Mouse (Mus musculus) limb, embryonic 10.5 days (tissue): ENCODE results near the gene Pex16. TPM values are rescaled to one million over a fixed set of nuclear protein-coding genes. Genes with fewer than 3 reads are reported as not detected.

Source experiments
- DNase-seq: peaks from one replicate; pipeline ENCODE4 v3.0.0-alpha.2; 2017; ENCODE audit warnings: low spot score
- H3K27ac ChIP-seq: fragments of 300-500 bp; sonication (generic); 2 replicates; pipeline ENCODE4 v1.5.1; 2016; ENCODE audit warnings: mild to moderate bottlenecking
- H3K27me3 ChIP-seq: fragments of 300-500 bp; sonication (generic); 2 replicates; pipeline ENCODE4 v1.6.1; 2016; ENCODE audit warnings: low read depth, mild to moderate bottlenecking; ENCODE audit not compliant: poor library complexity, severe bottlenecking
- H3K36me3 ChIP-seq: fragments of 300-500 bp; sonication (generic); 2 replicates; pipeline ENCODE4 v1.6.1; 2016; ENCODE audit warnings: mild to moderate bottlenecking, moderate library complexity
- H3K4me1 ChIP-seq: fragments of 300-500 bp; sonication (generic); 2 replicates; pipeline ENCODE4 v1.6.1; 2016
- H3K4me3 ChIP-seq: fragments of 300-500 bp; sonication (generic); 2 replicates; pipeline ENCODE4 v1.5.1; 2016; ENCODE audit warnings: mild to moderate bottlenecking, moderate library complexity
- H3K9me3 ChIP-seq: fragments of 300-500 bp; sonication (generic); replicated peaks from 2 replicates; pipeline ENCODE4 v1.6.1; 2016; ENCODE audit warnings: mild to moderate bottlenecking
- WGBS: fragments of 180-500 bp; shearing (Covaris S2); methylation state at CpG from one replicate; pipeline ENCODE4 v1.1.7; 2016; 5-methylcytosine and 5-hydroxymethylcytosine counted together
- microRNA-seq: library from miRNA; unstranded; fragments of <30 nt; microRNA quantifications from one replicate; pipeline ENCODE4, GENCODE M21; 2017
- polyA plus RNA-seq: library from polyadenylated mRNA; unstranded; fragments of >200 nt; fragmentation: Nextera tagmentation; extraction: Ambion mirVana; gene quantifications from 2 replicates; pipeline ENCODE4 v1.2.1, GENCODE M21; 2016

Pex16 gene
- polyA plus RNA-seq, 1 experiment from 2014 or later, result 20.6 TPM

DNA sequence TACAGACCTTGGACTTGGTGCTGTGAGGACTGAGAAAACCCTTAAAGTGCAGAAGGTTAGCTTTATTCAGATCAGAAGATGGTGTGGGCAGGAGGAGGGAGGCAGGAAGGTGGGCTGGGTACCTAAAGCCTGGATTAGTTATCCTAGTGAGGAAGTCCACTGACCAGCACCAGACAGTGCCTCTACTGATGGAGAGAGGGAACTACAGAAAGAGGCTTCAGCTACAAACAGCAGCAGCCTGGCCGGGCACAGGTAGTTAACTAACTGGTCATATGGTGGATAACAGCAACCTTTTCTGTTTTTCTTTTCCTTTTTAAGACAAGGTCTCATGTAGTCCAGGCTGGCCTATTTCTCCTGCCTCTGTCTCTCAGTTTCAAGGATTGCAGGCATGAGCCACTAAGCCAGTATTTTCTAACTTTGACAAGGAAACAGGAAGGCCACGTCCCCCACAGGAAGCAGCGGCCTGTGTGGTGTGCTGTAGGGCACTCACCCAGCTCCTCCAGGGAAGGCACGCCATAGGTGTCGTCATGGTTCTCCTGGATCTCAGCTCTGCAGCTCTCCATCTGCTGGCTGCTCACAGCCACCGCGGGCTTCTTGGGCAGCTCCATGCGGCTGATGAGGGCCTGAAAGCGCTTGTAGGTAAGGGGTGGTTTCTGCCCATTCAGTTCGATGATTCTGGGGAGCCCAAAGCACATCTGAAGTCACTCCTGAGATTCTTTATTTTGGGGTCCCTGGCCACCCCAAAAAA lies 48.1 kb downstream of the Pex16 start:
- WGBS, result 76% methylated on average over 10 of the region's 10 CpGs
- no peaks in the 10 kb centered on the region for H3K27me3 ChIP-seq
- H3K4me1 ChIP-seq, result no peaks in the 10 kb centered on the region; the same call in 1 of the 2 replicates
- H3K27ac ChIP-seq, result no peak overlapping the region
- H3K36me3 ChIP-seq, result peaks cover 92% of the 10 kb centered on the region
- no peak overlapping the region for H3K4me3 ChIP-seq
- DNase-seq, result no peak
- no peaks in the 10 kb centered on the region for H3K9me3 ChIP-seq

DNA sequence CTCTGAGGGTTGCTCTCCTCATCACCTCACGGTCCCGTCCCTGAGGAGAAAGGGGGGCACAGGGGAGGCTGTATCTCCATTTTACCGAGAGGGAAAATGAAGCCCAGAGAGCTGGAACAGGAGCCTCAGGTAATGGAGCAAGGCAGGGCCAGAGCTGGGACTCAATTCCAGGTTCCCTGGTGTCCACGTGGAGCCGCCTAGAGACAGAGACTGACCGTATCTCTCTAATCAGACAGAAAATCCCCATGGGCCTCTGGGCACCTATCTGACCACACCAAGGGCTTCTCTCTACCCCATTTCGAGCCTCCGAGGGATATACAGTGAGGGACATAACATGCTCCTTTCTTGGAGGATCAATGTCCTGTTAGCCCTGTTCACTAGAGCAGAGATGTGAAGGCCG lies 48.7 kb downstream of the Pex16 start:
- 96% methylated on average over 9 of the region's 9 CpGs for WGBS
- Histone ChIP-seq H3K4me1 (peaks cover 6% of the 10 kb centered on the region; the same call in 1 of the 2 replicates), H3K36me3 (peaks cover 86% of the 10 kb centered on the region), H3K27me3 (no peaks in the 10 kb centered on the region), H3K9me3 (no peaks in the 10 kb centered on the region), H3K4me3 (no peak overlapping the region), H3K27ac (no peak overlapping the region)
- DNase-seq, result no peak

DNA sequence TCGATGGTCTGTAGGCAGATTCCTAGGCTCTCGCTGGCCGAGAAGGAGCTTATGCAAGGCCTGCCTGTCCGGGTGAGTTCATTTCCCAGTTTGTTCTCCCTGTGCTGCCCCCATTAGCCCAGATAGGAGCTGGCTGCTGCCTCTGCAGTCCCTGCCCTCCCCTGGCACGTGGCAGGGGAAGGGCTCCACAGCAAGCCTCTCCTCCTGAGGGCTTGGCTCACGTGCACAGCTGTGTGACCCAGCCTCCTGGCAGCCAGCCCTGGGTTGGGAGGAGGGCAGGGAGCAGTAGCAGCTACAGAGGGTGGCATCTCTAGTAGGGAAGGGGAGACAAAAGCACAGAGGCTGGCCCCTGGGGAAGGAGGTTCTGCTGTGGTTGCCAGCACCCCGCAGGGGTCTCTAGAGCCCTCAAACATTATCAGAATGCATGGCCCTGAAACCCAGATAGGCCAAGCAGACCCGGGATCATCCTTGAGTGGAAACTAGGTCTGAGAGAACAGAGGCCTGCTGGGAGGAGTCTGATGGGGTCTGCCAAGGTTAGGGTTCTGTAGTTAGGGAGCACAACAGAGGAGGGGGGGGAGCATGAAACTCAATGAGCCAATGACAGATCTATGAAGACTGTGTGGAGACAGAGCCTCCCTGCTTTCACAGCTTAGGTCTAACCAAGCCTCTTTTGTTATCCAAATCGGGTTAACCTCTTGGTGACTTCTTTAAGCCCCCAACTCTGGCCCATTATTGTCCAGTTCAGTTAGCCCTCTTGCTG lies 49.4 kb downstream of the Pex16 start:
- Histone ChIP-seq H3K4me3 (no peak overlapping the region), H3K9me3 (no peaks in the 10 kb centered on the region), H3K36me3 (peaks cover 79% of the 10 kb centered on the region), H3K27me3 (no peaks in the 10 kb centered on the region), H3K4me1 (peaks cover 7% of the 10 kb centered on the region; the same call in 1 of the 2 replicates), H3K27ac (no peak overlapping the region)
- no peak for DNase-seq
- 89% methylated on average over 9 of the region's 9 CpGs for WGBS

DNA sequence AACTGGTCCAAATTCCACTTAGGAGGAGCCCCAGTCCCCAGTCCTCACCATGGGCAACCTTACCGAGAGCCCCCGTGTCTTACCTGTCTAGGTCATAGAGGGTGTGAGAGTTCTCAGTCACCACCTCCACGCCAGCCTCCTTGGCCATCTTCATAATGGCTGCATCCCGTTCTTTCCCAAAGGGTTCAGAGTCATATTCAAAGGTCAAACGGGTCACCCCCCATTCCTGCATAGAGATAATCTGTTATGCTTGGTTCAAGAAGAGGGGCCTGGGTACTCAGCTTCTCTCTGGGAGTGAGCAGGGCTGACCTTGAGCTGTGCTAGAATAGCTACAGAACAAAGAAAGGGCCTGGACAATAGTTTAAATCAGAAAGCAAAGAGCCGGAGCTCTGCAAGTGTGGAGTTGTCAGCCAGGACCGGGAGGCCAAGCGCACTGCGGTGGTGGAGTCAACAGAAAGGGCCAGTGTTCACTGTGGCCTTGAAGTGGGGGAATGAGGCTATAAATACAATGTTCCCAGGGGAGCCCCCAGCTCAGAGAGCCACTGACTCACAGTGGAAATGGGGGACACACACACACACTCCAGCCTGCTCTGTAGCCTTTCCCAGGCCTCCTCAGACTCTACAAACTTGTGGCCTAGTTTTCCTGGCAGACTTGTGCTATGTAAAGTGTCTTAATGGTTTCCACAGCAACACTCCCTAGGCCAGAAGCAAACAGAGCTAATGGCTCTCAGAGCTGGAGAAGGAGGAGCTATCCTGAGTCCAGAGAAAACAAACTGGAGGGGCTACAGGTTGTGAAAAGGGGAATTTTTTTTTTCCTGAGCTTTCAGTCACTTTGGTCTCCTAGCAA lies 50.2 kb downstream of the Pex16 start:
- no peak for DNase-seq
- Histone ChIP-seq H3K9me3 (no peaks in the 10 kb centered on the region), H3K27me3 (no peaks in the 10 kb centered on the region), H3K27ac (no peak overlapping the region), H3K36me3 (peaks cover 71% of the 10 kb centered on the region), H3K4me3 (no peak overlapping the region), H3K4me1 (peaks cover 7% of the 10 kb centered on the region; the same call in 1 of the 2 replicates)
- 92% methylated on average over 9 of the region's 9 CpGs for WGBS

DNA sequence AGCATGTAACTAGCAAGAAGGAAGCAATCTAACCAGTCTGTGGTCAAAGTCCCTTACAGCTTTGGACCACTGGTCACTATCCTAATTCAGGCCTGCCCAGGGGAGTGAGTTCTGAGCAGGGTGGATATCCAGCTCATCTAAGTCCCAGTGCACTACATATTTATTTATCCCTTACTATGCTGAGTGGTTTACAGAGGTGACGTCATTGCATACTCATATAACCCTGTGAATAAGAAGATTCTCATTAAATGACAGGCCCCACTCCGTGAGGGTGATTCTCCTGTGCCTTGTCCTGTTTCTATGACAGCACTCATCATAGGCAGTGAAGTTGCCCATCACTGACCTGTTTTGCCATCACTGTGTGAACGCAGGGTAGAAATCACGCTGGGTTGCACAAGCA lies 50.9 kb downstream of the Pex16 start:
- Histone ChIP-seq H3K4me3 (no peak overlapping the region), H3K36me3 (peaks cover 64% of the 10 kb centered on the region), H3K27ac (no peak overlapping the region), H3K27me3 (no peaks in the 10 kb centered on the region), H3K9me3 (no peaks in the 10 kb centered on the region), H3K4me1 (peaks cover 7% of the 10 kb centered on the region; the same call in 1 of the 2 replicates)
- DNase-seq, result no peak
- WGBS, result 89% methylated on average over 4 of the region's 4 CpGs

DNA sequence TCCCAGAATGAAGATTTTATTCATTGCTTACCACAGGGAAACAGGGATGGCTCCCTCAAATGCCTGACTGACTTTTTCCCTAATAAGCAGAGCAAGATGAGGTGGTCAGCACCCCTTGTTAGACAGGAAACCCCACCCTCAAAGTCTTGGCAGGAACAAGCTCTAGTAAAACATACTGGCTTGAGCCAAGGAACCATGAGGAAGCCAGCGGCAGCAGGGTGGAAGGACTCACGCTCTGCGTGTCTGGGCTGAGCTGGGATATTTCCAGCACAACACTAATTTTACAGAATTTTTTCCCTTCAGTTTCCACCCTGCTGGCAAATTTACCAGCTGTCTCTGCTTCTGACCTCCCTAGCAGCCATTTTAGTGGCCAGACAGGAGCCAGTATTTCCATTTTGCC lies 52.0 kb downstream of the Pex16 start:
- no peaks in the 10 kb centered on the region for H3K9me3 ChIP-seq
- H3K36me3 ChIP-seq, result peaks cover 53% of the 10 kb centered on the region
- no peak for DNase-seq
- H3K4me3 ChIP-seq, result no peak overlapping the region
- peaks cover 14% of the 10 kb centered on the region for H3K4me1 ChIP-seq
- H3K27ac ChIP-seq, result no peak overlapping the region
- H3K27me3 ChIP-seq, result no peaks in the 10 kb centered on the region
- WGBS, result 93% methylated on average over 3 of the region's 3 CpGs

DNA sequence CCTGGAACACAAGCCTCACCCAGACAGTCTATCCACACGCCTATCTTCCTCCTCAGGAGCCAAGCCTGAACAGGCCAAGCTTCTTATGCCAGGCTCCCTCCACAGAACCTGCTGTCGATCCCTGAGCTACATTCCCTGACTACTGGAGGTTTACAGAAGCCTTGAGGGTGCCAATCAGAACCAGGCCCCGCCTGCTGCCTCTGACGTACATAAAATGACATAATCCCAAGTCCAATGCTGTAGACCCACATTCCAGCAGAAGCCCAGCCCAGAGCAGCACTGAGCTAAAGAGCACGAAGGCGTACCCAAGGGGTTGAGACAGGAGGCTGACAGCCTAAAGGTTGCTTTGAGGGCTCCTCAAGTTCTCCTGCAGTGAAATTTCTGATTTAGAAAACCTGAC lies 53.4 kb downstream of the Pex16 start:
- Histone ChIP-seq H3K4me1 (peaks cover 29% of the 10 kb centered on the region), H3K27me3 (no peaks in the 10 kb centered on the region), H3K36me3 (peaks cover 39% of the 10 kb centered on the region), H3K27ac (no peak overlapping the region), H3K4me3 (no peak overlapping the region), H3K9me3 (no peaks in the 10 kb centered on the region)
- DNase-seq, result no peak
- 72% methylated on average over 6 of the region's 6 CpGs for WGBS

DNA sequence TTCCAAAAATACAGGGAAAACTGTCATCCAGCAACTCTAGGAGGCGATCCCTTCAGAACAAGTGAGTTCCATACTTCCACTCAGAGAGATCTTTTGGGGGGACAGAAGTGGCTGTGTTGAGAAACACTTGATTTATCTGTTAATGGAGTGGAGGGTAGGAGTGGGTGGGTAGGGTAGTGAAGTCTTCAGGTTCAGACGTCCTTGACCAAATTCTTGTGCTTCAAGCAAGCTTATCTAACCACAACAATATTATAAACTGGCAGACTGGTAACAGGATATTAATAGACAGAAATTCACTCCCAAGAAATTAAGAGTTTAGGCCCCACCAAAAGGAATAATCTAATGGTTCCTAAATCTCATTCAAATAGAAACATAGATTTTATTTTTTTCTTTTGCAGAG lies 55.6 kb downstream of the Pex16 start:
- WGBS, result 82% methylated on average over 2 of the region's 2 CpGs
- DNase-seq, result no peak
- Histone ChIP-seq H3K4me3 (no peak overlapping the region), H3K9me3 (no peaks in the 10 kb centered on the region), H3K4me1 (peaks cover 44% of the 10 kb centered on the region), H3K27ac (no peak overlapping the region), H3K36me3 (peaks cover 17% of the 10 kb centered on the region), H3K27me3 (no peaks in the 10 kb centered on the region)

Small RNA genes lying within 50 kb of the gene (microRNA-seq; reads per million reads assigned to microRNA genes)
- gene Mir7000, result not detected

Other genes with a start within 250 kb of the Pex16 start
- 11.5 and 13.0 TPM in 2 replicates for gene Large2, start 193 bp downstream of the Pex16 start, polyA plus RNA-seq
- gene 1700029I15Rik, start 7.9 kb downstream of the Pex16 start, polyA plus RNA-seq, result 2.5 and 3.3 TPM in 2 replicates
- gene Mapk8ip1, start 26.6 kb downstream of the Pex16 start, polyA plus RNA-seq, result 28.5 and 36.3 TPM in 2 replicates
- gene Cry2, start 59.4 kb downstream of the Pex16 start, polyA plus RNA-seq, result 19.0 and 25.2 TPM in 2 replicates
- 11.1 and 11.2 TPM in 2 replicates for gene Slc35c1, start 85.9 kb downstream of the Pex16 start, polyA plus RNA-seq
- gene Chst1, start 225.0 kb downstream of the Pex16 start, polyA plus RNA-seq, result 1.5 and 2.8 TPM in 2 replicates